Mouse (Mus musculus) neural tube, embryonic 14.5 days (tissue): ENCODE measurements at regions not wholly inside any gene's neighbourhood (a gene's known extent, or its start where the extent isn't known, plus 50 kb on each side); places are given as distances from the start of the nearest gene placed in this dataset.

ENCODE experiments used
- ATAC-seq: fragments of 200-750 bp; cut with Nextera tagmentation; 2 replicates; pipeline ENCODE4 v1.8.0; 2017; ENCODE audit warnings: low read depth, mild to moderate bottlenecking, moderate TSS enrichment, moderate library complexity
- H3K27ac ChIP-seq: fragments of 300-500 bp; sonication (generic); 2 replicates; pipeline ENCODE4 v1.5.1; 2014; ENCODE audit warnings: low read depth, mild to moderate bottlenecking, control low read depth, low read length, moderate library complexity, mixed read lengths
- H3K27me3 ChIP-seq: fragments of 300-500 bp; sonication (generic); 2 replicates; pipeline ENCODE4 v1.6.1; 2014; ENCODE audit warnings: low read length; ENCODE audit not compliant: control insufficient read depth, insufficient read depth
- H3K36me3 ChIP-seq: fragments of 300-500 bp; sonication (generic); 2 replicates; pipeline ENCODE4 v1.6.1; 2014; ENCODE audit warnings: low read length, mixed read lengths; ENCODE audit not compliant: control insufficient read depth, insufficient read depth
- H3K4me1 ChIP-seq: fragments of 300-500 bp; sonication (generic); 2 replicates; pipeline ENCODE4 v1.6.1; 2014; ENCODE audit warnings: low read length; ENCODE audit not compliant: control insufficient read depth, insufficient read depth
- H3K4me2 ChIP-seq: fragments of 300-500 bp; sonication (generic); 2 replicates; pipeline ENCODE4 v1.6.1; 2014; ENCODE audit warnings: mild to moderate bottlenecking, low read depth, low read length, control low read depth
- H3K4me3 ChIP-seq: fragments of 300-500 bp; sonication (generic); 2 replicates; pipeline ENCODE4 v1.5.1; 2014; ENCODE audit warnings: low read depth, low read length, control low read depth, mixed read lengths
- H3K9ac ChIP-seq: fragments of 300-500 bp; sonication (generic); replicated peaks from 2 replicates; pipeline ENCODE4 v1.6.1; 2014; ENCODE audit warnings: low read depth, mild to moderate bottlenecking, control low read depth, low read length, mixed read lengths
- H3K9me3 ChIP-seq: fragments of 300-500 bp; sonication (generic); 2 replicates; pipeline ENCODE4 v1.6.1; 2016; ENCODE audit warnings: low read length; ENCODE audit not compliant: control insufficient read depth
- WGBS: fragments of 180-500 bp; shearing (Covaris S2); extraction: QIAGEN DNeasy Blood & Tissue Kit; methylation state at CpG from one replicate; pipeline ENCODE4 v1.1.7; 2014; 5-methylcytosine and 5-hydroxymethylcytosine counted together

DNA sequence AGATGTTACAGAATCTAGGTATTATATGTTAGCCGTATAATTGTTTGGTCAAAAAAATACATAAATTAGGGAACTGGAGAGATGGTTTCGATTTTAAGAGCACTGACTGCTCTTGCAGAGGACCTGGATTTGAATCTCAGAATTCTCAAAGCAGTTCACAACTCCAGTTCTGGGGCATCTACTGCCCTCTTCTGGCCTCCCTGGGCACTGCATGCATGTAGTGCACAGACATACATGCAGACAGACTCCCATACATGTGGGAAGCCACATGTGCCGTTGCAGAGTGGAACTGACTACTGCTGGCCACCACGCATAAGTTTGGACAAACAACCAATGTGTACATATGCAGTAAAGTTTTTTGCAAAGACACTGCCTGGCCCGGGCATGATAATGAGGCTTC lies 62.0 kb upstream of the Foxn2 start:
- H3K36me3 ChIP-seq, result no peaks in the 10 kb centered on the region
- H3K4me1 ChIP-seq, result no peaks in the 10 kb centered on the region
- no peak overlapping the region for H3K4me3 ChIP-seq
- no peaks in the 10 kb centered on the region; the same call in 1 of the 2 replicates for H3K9me3 ChIP-seq
- no peaks in the 10 kb centered on the region for H3K27me3 ChIP-seq
- no peak overlapping the region for H3K27ac ChIP-seq
- H3K9ac ChIP-seq, result no peak overlapping the region
- no peak overlapping the region for H3K4me2 ChIP-seq
- no peak for ATAC-seq
- WGBS, result 84% methylated on average over 5 of the region's 5 CpGs

DNA sequence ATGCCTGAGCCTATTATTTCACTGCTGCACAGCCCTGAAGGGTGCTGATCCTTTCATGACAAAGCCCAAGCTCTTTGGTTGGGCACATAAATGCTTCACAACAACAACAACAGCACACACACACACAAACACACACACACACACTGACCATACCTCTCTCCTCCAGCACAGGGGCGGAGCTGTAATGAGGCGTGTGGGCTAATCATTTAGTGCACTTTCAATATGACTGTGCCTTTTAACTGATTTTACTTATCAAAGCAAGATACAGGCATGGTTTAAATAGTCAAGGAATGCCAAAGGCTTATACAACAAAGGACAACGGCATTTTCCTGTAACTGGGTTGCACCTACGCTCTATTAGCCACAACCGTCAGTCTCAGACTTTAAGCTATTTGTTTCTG lies 61.1 kb upstream of the Foxn2 start:
- Histone ChIP-seq H3K4me2 (no peak overlapping the region), H3K9ac (no peak overlapping the region), H3K4me1 (no peaks in the 10 kb centered on the region), H3K27ac (no peak overlapping the region), H3K9me3 (no peaks in the 10 kb centered on the region; the same call in 1 of the 2 replicates), H3K27me3 (no peaks in the 10 kb centered on the region), H3K4me3 (no peak overlapping the region), H3K36me3 (no peaks in the 10 kb centered on the region)
- no peak for ATAC-seq
- WGBS, result 94% methylated on average over 5 of the region's 5 CpGs

DNA sequence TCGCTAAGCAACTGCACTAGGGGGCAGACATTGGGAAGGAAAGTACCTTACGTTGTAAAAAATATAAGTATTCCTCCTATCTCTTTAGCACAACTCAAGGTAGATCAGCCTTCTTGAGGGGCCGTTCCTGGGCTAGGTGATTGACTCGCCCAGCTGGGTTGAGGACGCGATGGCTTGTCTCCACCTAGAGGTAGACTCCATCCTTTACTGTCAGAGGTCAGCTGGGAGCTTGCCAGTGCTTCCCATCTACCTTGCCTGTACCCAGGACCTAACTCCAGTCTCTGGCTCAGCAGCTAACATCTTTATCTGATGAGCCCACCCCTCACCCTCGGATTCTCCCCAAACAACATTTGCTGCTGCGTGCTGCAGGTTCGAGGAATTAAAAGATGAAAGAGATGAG lies 59.4 kb upstream of the Foxn2 start:
- H3K4me3 ChIP-seq, result no peak overlapping the region
- no peaks in the 10 kb centered on the region; the same call in 1 of the 2 replicates for H3K9me3 ChIP-seq
- ATAC-seq, result no peak
- 62% methylated on average over 9 of the region's 9 CpGs for WGBS
- no peak overlapping the region for H3K9ac ChIP-seq
- H3K27ac ChIP-seq, result no peak overlapping the region
- no peaks in the 10 kb centered on the region for H3K27me3 ChIP-seq
- no peaks in the 10 kb centered on the region for H3K4me1 ChIP-seq
- H3K4me2 ChIP-seq, result no peak overlapping the region
- no peaks in the 10 kb centered on the region for H3K36me3 ChIP-seq

DNA sequence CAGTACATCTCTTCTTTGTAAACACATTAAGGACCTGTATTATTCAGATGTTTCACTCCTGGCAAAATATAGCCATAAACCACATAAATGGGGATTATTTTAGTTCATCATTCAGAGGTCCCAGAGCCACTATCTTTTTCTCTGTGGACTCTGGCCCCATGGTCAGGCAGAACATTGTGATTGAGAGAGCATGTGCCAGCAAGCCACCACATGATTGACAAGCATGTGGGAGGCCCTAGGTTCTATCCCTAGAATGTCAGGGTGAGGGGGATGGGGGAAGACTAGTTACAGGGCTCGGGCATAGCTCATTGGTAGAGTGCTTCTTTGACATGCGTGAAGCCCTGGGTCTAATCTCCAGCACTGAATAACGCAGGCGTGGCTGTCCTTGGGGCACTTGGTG lies 57.1 kb upstream of the Foxn2 start:
- Histone ChIP-seq H3K9me3 (no peaks in the 10 kb centered on the region; the same call in 1 of the 2 replicates), H3K4me3 (no peak overlapping the region), H3K36me3 (no peaks in the 10 kb centered on the region), H3K4me2 (no peak overlapping the region), H3K27ac (no peak overlapping the region), H3K4me1 (no peaks in the 10 kb centered on the region), H3K27me3 (no peaks in the 10 kb centered on the region), H3K9ac (no peak overlapping the region)
- no peak for ATAC-seq
- WGBS, result 86% methylated on average over 4 of the region's 4 CpGs

DNA sequence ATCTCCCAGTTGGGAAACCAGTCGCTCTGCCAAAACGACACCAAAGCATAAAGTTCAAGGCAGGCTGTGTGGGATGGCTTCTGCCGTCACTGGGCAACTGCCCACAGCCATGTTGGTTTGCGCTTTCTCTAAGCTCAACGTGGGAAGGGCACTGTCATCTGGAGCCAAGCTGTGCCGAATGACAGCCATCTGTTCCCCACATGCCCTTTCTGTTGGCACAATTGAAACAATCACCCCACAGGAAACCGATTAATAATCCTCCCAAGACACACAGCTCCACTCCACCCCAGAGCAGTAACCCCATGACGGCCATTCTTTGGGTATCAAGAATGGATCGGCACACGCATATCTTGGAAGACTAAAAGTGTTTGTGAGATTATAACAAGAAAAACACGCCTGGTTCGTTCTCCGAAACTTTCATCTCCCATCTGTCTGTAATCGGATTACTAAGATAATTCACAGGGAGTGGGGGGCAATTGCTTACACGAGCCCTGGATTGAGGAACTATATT lies 52.0 kb upstream of the Foxn2 start:
- Histone ChIP-seq H3K27me3 (no peaks in the 10 kb centered on the region), H3K4me2 (no peak overlapping the region), H3K9me3 (no peaks in the 10 kb centered on the region), H3K4me1 (no peaks in the 10 kb centered on the region), H3K4me3 (no peak overlapping the region), H3K36me3 (no peaks in the 10 kb centered on the region), H3K27ac (no peak overlapping the region), H3K9ac (no peak overlapping the region)
- ATAC-seq, result no peak; the same call in 1 of the 2 replicates
- 60% methylated on average over 15 of the region's 15 CpGs for WGBS

DNA sequence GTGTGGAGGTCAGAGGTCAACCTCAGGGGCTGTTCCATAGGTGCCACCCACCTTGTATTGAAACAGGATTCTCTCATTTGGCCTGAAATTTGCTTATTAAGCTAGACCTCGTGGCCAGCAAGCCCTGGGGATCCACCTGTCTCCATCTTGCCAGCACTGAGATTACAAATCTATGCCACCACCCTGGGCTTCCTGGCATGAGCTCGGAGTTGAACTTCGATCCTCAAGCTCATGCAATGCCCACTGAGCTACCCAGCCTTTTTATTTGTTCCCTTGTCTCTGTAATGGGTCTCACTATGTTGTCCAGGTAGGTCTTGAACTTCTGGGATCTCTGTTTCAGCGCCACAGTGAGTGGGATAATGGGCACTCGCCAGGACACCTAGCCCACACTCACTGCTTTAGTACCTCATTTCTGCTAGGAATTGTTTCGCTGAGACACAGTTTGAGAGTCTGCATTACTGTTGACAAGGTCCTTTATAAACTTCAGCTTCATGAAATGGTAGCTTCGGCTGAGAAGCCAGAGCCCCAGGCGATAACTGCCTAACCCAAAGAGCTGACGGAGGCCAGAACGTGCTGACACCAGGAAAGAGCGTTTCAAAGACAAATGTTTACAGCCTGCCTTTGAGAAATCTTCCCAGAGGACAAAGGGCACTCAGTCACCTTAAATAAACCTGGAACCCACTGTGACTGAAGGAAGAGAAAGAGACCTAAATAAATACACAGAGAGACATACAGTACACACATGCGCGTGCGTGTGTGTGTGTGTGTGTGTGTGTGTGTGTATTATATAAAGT lies 50.6 kb upstream of the Foxn2 start:
- Histone ChIP-seq H3K4me2 (no peak overlapping the region), H3K27ac (no peak overlapping the region), H3K36me3 (no peaks in the 10 kb centered on the region), H3K9ac (no peak overlapping the region), H3K27me3 (no peaks in the 10 kb centered on the region), H3K4me3 (no peak overlapping the region), H3K9me3 (no peaks in the 10 kb centered on the region), H3K4me1 (no peaks in the 10 kb centered on the region)
- 59% methylated on average over 14 of the region's 14 CpGs for WGBS
- ATAC-seq, result no peak
